Mouse (Mus musculus) cerebellum, postnatal 36 days (tissue): ENCODE measurements around the gene Fbxl21.

Experiments used
- DNase-seq, 2 experiments: peaks; one replicate each; pipeline ENCODE4 v3.0.0; 2021 to 2022; ENCODE audit warnings: mixed read lengths in 2 of 2

Gene Fbxl21

GRCm38 (mm10) chr13:56586046-56586445 is 63.8 kb downstream of the Fbxl21 start:
- no peak for DNase-seq
